Mouse (Mus musculus): ENCODE data around the gene Aldh2.

- no peak for TF ChIP-seq CTCF (IDR thresholded peaks at IDR 0.05; ENCODE audit: control insufficient read depth, insufficient read depth, insufficient read length)
- TF ChIP-seq MAX (IDR thresholded peaks at IDR 0.05): peak; percentile 57
- TF ChIP-seq USF1 (IDR thresholded peaks at IDR 0.05; ENCODE audit: low read depth): peak; percentile 97
These were observed at the start of gene Aldh2 for GRCm38 (mm10) chr5:121593451-121594401.

Measured in C2C12 (cell line).